Mouse (Mus musculus) heart, postnatal 25 days (tissue): Measurements from ENCODE around the gene Smchd1. TPM values are rescaled to one million over a fixed set of nuclear protein-coding genes. Genes with fewer than 3 reads are reported as not detected.
A peak's percentile ranks its signal among the peaks of the same experiment; 100 is the strongest.

Source experiments
- DNase-seq: peaks from one replicate; pipeline ENCODE4 v3.0.0; 2022; ENCODE audit warnings: low spot score
- intact Hi-C: fragments of 180-260 bp; cut with DNase I; formaldehyde crosslinking; loops from one replicate; pipeline ENCODE4 v1.15.1; 2025
- total RNA-seq, 2 experiments: library from RNA; stranded (reverse); gene quantifications; 2 replicates each; pipeline ENCODE4 v1.2.3; 2021

Gene Smchd1
- 10 to 100 TPM; 18.0 to 19.7 TPM for total RNA-seq

- intact Hi-C loops = loop anchor here (2.0 kb wide), 1 partner anchor 52 kb away; the partner anchor contains the start of gene Ndc80
- DNase-seq = peak; percentile 94
These were observed at the start of gene Smchd1 for GRCm38 (mm10) chr17:71474762-71475704. Gene Smchd1 (minus strand): TSS chr17:71475343.

GRCm38 (mm10) chr17:71510297-71510696 is 35.2 kb upstream of the Smchd1 start:
- intact Hi-C loops = no loop called here
- no peak for DNase-seq

- intact Hi-C loops = no loop called here
- no peak for DNase-seq
These were observed 31.7 kb upstream of the Smchd1 start for GRCm38 (mm10) chr17:71506832-71507231.

GRCm38 (mm10) chr17:71495784-71496183 is 20.6 kb upstream of the Smchd1 start:
- intact Hi-C loops = no loop called here
- no peak for DNase-seq

- no peak for DNase-seq
- intact Hi-C loops = no loop called here
These were observed 16.2 kb upstream of the Smchd1 start for GRCm38 (mm10) chr17:71491332-71491686.

GRCm38 (mm10) chr17:71490666-71491331 is 15.7 kb upstream of the Smchd1 start:
- intact Hi-C loops = no loop called here

GRCm38 (mm10) chr17:71489703-71490461 is 14.7 kb upstream of the Smchd1 start:
- DNase-seq = no peak
- intact Hi-C loops = no loop called here

More at GRCm38 (mm10) chr17:71490666-71491331, 15.7 kb upstream of the Smchd1 start:
- DNase-seq = no peak

- intact Hi-C loops = no loop called here
- peak; percentile 9 for DNase-seq
These were observed 11.2 kb upstream of the Smchd1 start for GRCm38 (mm10) chr17:71486231-71486851.

- no peak for DNase-seq
These were observed 10.7 kb upstream of the Smchd1 start for GRCm38 (mm10) chr17:71485791-71486230.

GRCm38 (mm10) chr17:71484711-71485110 is 9.6 kb upstream of the Smchd1 start:
- DNase-seq = no peak
- intact Hi-C loops = no loop called here

More at GRCm38 (mm10) chr17:71485791-71486230, 10.7 kb upstream of the Smchd1 start:
- intact Hi-C loops = no loop called here

- intact Hi-C loops = no loop called here
These were observed 8.4 kb upstream of the Smchd1 start for GRCm38 (mm10) chr17:71483418-71484060.

GRCm38 (mm10) chr17:71479381-71479901 is 4.3 kb upstream of the Smchd1 start:
- intact Hi-C loops = no loop called here
- DNase-seq = no peak

More at GRCm38 (mm10) chr17:71483418-71484060, 8.4 kb upstream of the Smchd1 start:
- DNase-seq = no peak

GRCm38 (mm10) chr17:71477481-71477880 is 2.3 kb upstream of the Smchd1 start:
- no peak for DNase-seq
- intact Hi-C loops = no loop called here

GRCm38 (mm10) chr17:71476346-71477020 is 1.3 kb upstream of the Smchd1 start:
- intact Hi-C loops = no loop called here
- no peak for DNase-seq

- intact Hi-C loops = loop anchor here (2.0 kb wide), 1 partner anchor 51 kb away; the partner anchor contains the start of gene Ndc80
- peak; percentile 56 for DNase-seq
These were observed 554 bp upstream of the Smchd1 start for GRCm38 (mm10) chr17:71475705-71476089.

GRCm38 (mm10) chr17:71474128-71474527 is 1.0 kb downstream of the Smchd1 start:
- intact Hi-C loops = loop anchor here (2.0 kb wide), 1 partner anchor 53 kb away; the partner anchor contains the start of gene Ndc80

GRCm38 (mm10) chr17:71471261-71471660 is 3.9 kb downstream of the Smchd1 start:
- intact Hi-C loops = no loop called here
- DNase-seq = no peak

More at GRCm38 (mm10) chr17:71474128-71474527, 1.0 kb downstream of the Smchd1 start:
- DNase-seq = no peak

GRCm38 (mm10) chr17:71460312-71460711 is 14.8 kb downstream of the Smchd1 start:
- intact Hi-C loops = no loop called here

More at GRCm38 (mm10) chr17:71460312-71460711, 14.8 kb downstream of the Smchd1 start:
- no peak for DNase-seq
